In the genomic region with DNA sequence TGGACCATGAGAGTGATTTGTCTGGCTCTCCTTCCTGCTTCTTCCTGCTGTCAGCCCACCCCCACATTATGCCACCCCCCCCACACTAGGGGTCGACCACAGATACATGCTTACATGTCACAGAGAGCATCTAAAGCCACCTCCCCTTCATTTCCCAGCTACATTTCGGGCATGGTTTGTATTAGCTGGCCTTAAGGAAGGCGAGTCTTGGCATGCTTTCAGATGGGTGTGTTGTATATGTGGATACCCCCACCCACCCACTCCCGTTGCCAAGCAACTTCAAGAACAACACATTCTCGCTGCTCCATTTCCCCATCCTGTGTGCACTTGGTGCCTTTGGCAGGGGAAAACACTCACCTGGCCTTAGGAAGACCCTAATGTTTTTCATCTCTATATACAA, we compare ENCODE assay signal across 20 mouse cellular contexts.
A peak's percentile ranks its signal among the peaks of the same experiment; 100 is the strongest.
DNase-seq lines count a peak whose midpoint lies in the region; ATAC-seq lines count a peak whose summit lies in the region.
"Had no signal": no experiment of that assay in that cellular context is flagged by ENCODE, and none has a peak within 500 bp of the region (broad histone marks: within the 10 kb centered on the region; RNA-seq: fewer than 3 reads in every experiment).

No protein-coding gene starts in this region.

- H3K9ac ChIP-seq in heart, embryonic 12.5 days = no peak overlapping the region
- H3K9ac ChIP-seq in embryonic facial prominence, embryonic 13.5 days = no peak overlapping the region
- H3K9ac ChIP-seq: midbrain, embryonic 12.5 days; neural tube, embryonic 15.5 days had no signal

- no peaks in the 10 kb centered on the region for H3K36me3 ChIP-seq in heart, embryonic 12.5 days
- no peaks in the 10 kb centered on the region for H3K36me3 ChIP-seq in embryonic facial prominence, embryonic 13.5 days
- H3K36me3 ChIP-seq: midbrain, embryonic 12.5 days; neural tube, embryonic 15.5 days had no signal

- no peak overlapping the region for H3K4me2 ChIP-seq in heart, embryonic 12.5 days
- no peak overlapping the region for H3K4me2 ChIP-seq in embryonic facial prominence, embryonic 13.5 days
- H3K4me2 ChIP-seq: liver, embryonic 11.5 days; midbrain, embryonic 12.5 days; neural tube, embryonic 15.5 days had no signal

- H3K9me3 ChIP-seq in heart, embryonic 12.5 days (replicated peaks) = no peaks in the 10 kb centered on the region
- no peaks in the 10 kb centered on the region for H3K9me3 ChIP-seq in embryonic facial prominence, embryonic 13.5 days
- H3K9me3 ChIP-seq: midbrain, embryonic 12.5 days; neural tube, embryonic 15.5 days had no signal

- 62% methylated on average over 5 of the region's 5 CpGs for WGBS in heart, embryonic 12.5 days
- WGBS in embryonic facial prominence, embryonic 13.5 days = 34% methylated on average over 5 of the region's 5 CpGs

- DNase-seq in heart, postnatal 4 days = peak; percentile 29
- peak; percentile 4 for DNase-seq in ZHBTc4 (ENCODE audit: low read depth, low spot score)
- peak; percentile 16 for DNase-seq in lung, postnatal 14 days
- DNase-seq in spleen, postnatal 14 days (ENCODE audit: low spot score in 2 of 2) = no peak
- DNase-seq in left cerebral cortex, postnatal 36 days (ENCODE audit: low spot score in 2 of 2) = no peak
- DNase-seq: adrenal gland, postnatal 25 days; cerebellum, adult 9-11 months; embryo, embryonic 11 days; heart, postnatal 10 days had no signal

- no peak for ATAC-seq in heart, embryonic 12.5 days (ENCODE audit: insufficient number of reproducible peaks, low FRiP score)
- ATAC-seq in embryonic facial prominence, embryonic 13.5 days (ENCODE audit: insufficient number of reproducible peaks, insufficient read depth, low FRiP score, low TSS enrichment, low read depth) = peak; percentile 64; the same call in 1 of the 2 replicates
- ATAC-seq: forebrain, embryonic 16.5 days; hindbrain, embryonic 16.5 days; intestine, postnatal 0 days had no signal

- no peak overlapping the region for H3K4me3 ChIP-seq in heart, embryonic 12.5 days
- no peak overlapping the region for H3K4me3 ChIP-seq in embryonic facial prominence, embryonic 13.5 days
- H3K4me3 ChIP-seq: erythroblast, embryonic 14.5 days; left cerebral cortex, adult 2 months; midbrain, embryonic 12.5 days; neural tube, embryonic 15.5 days had no signal

- H3K27ac ChIP-seq in heart, embryonic 12.5 days (ENCODE audit: poor library complexity, severe bottlenecking) = no peak overlapping the region
- no peak overlapping the region for H3K27ac ChIP-seq in embryonic facial prominence, embryonic 13.5 days
- H3K27ac ChIP-seq: left cerebral cortex, adult 2 months; macrophage; midbrain, embryonic 12.5 days; neural tube, embryonic 15.5 days had no signal

- H3K27me3 ChIP-seq in heart, embryonic 12.5 days (replicated peaks) = no peaks in the 10 kb centered on the region
- H3K27me3 ChIP-seq in embryonic facial prominence, embryonic 13.5 days = no peaks in the 10 kb centered on the region
- H3K27me3 ChIP-seq: midbrain, embryonic 12.5 days; neural tube, embryonic 15.5 days had no signal

- H3K4me1 ChIP-seq in heart, embryonic 12.5 days (replicated peaks) = no peaks in the 10 kb centered on the region
- peaks cover 46% of the 10 kb centered on the region for H3K4me1 ChIP-seq in embryonic facial prominence, embryonic 13.5 days
- H3K4me1 ChIP-seq: neural tube, embryonic 15.5 days had no signal

- intact Hi-C loops in left cerebral cortex, postnatal 36 days (cut with DNase I) = no loop called here

Comparison
In these comparisons a context has a peak if more than half of its experiments do, and no peak if none do; other contexts are left out.
1. DNase-seq: peak in heart, postnatal 4 days (single experiment), ZHBTc4 (single experiment) and lung, postnatal 14 days (single experiment); none in spleen, postnatal 14 days (0 of 2) and left cerebral cortex, postnatal 36 days (0 of 2).